In genomic region chr6:5029205-5029927, GRCm38 (mm10) we compare ENCODE assay signal across 31 mouse cellular contexts.
A peak's percentile ranks its signal among the peaks of the same experiment; 100 is the strongest.
DNase-seq lines count a peak whose midpoint lies in the region; ATAC-seq and TF ChIP-seq lines count a peak whose summit lies in the region.
"Had no signal": no experiment of that assay in that cellular context is flagged by ENCODE, and none has a peak within 500 bp of the region (broad histone marks: within the 10 kb centered on the region; RNA-seq: fewer than 3 reads in every experiment).

No protein-coding gene starts in this region.

- H3K27me3 ChIP-seq in kidney, embryonic 16.5 days (ENCODE audit: insufficient read depth, low read length), result 0 out of 2 replicates have a peak, but pooled peaks cover 2% of the 10 kb centered on the region
- no peaks in the 10 kb centered on the region for H3K27me3 ChIP-seq in kidney, adult 2 months (replicated peaks; ENCODE audit: control insufficient read depth, insufficient read depth, low read length)
- no peaks in the 10 kb centered on the region for H3K27me3 ChIP-seq in limb, embryonic 12.5 days
- H3K27me3 ChIP-seq: forebrain, embryonic 13.5 days; hindbrain, embryonic 12.5 days; intestine, embryonic 15.5 days; limb, embryonic 15.5 days; liver, embryonic 13.5 days had no signal

- no peaks in the 10 kb centered on the region for H3K9me3 ChIP-seq in kidney, embryonic 16.5 days (ENCODE audit: low read length)
- H3K9me3 ChIP-seq in limb, embryonic 12.5 days, result 0 out of 2 replicates have a peak, but pooled peaks cover 4% of the 10 kb centered on the region
- H3K9me3 ChIP-seq: forebrain, embryonic 13.5 days; hindbrain, embryonic 12.5 days; intestine, embryonic 15.5 days; limb, embryonic 15.5 days; liver, embryonic 13.5 days; megakaryocyte, embryonic 14.5 days had no signal

- no peak overlapping the region for H3K27ac ChIP-seq in kidney, embryonic 16.5 days (ENCODE audit: low read length)
- no peak overlapping the region for H3K27ac ChIP-seq in kidney, adult 2 months (ENCODE audit: insufficient read depth, low read depth, low read length)
- H3K27ac ChIP-seq in limb, embryonic 12.5 days, result 0 out of 2 replicates have a peak overlapping the region, but pooled peaks have one; percentile 14
- H3K27ac ChIP-seq: forebrain, embryonic 13.5 days; hindbrain, embryonic 12.5 days; hindbrain, postnatal 0 days; intestine, embryonic 15.5 days; limb, embryonic 15.5 days; liver, embryonic 13.5 days; stomach, postnatal 0 days had no signal

- H3K4me1 ChIP-seq in kidney, embryonic 16.5 days (ENCODE audit: insufficient read depth, low read length), result peaks cover 24% of the 10 kb centered on the region
- no peaks in the 10 kb centered on the region for H3K4me1 ChIP-seq in kidney, adult 2 months (ENCODE audit: control insufficient read depth, insufficient read depth, low read length)
- H3K4me1 ChIP-seq in limb, embryonic 12.5 days (replicated peaks), result peaks cover 4% of the 10 kb centered on the region; the same call in 1 of the 2 replicates
- H3K4me1 ChIP-seq: intestine, embryonic 15.5 days; limb, embryonic 15.5 days; liver, embryonic 13.5 days had no signal

- H3K4me3 ChIP-seq in kidney, embryonic 16.5 days (ENCODE audit: low read length), result no peak overlapping the region
- no peak overlapping the region for H3K4me3 ChIP-seq in kidney, adult 2 months (ENCODE audit: insufficient read depth, low read depth, low read length)
- no peak overlapping the region for H3K4me3 ChIP-seq in limb, embryonic 12.5 days (replicated peaks)
- H3K4me3 ChIP-seq: erythroblast, embryonic 14.5 days; forebrain, embryonic 13.5 days; hindbrain, embryonic 12.5 days; intestine, embryonic 15.5 days; limb, embryonic 15.5 days; liver, embryonic 13.5 days had no signal

- whole genome bisulfite sequencing in kidney, embryonic 16.5 days, result 22% methylated on average over 13 of the region's 13 CpGs
- WGBS in kidney, adult 2 months, result 70% methylated on average over 13 of the region's 13 CpGs
- 59% methylated on average over 13 of the region's 13 CpGs for WGBS in limb, embryonic 12.5 days

- no peak for TF ChIP-seq CTCF in kidney, adult 2 months (conservative IDR thresholded peaks at IDR 0.05; ENCODE audit: insufficient read depth, insufficient read length, low read depth, low read length)

- DNase-seq in embryo, embryonic 10.5 days (ENCODE audit: low spot score), result peak; percentile 74
- DNase-seq in embryo, embryonic 11 days, result no peak
- DNase-seq in kidney, adult 2 months, result no peak
- DNase-seq in R1 (ENCODE audit: low read depth, low spot score), result peak; percentile 38
- DNase-seq in cerebellum, adult 11-12 months, result no peak
- DNase-seq: adrenal gland, postnatal 25 days; cerebellum, adult 18-20 months; cerebellum, postnatal 10 days; gastrocnemius, postnatal 10 days; heart, postnatal 36 days; kidney, adult 9 months; layer of hippocampus, adult 9-11 months; liver, embryonic 13.5 days; lung, adult 18-20 months; lung, postnatal 4 days; midbrain, embryonic 14.5 days; right cerebral cortex, postnatal 4 days; thymus, adult 18-20 months; thymus, postnatal 25 days had no signal

- H3K4me2 ChIP-seq in kidney, embryonic 16.5 days (replicated peaks; ENCODE audit: low read depth, low read length), result no peak overlapping the region
- no peak overlapping the region for H3K4me2 ChIP-seq in limb, embryonic 12.5 days
- H3K4me2 ChIP-seq: forebrain, embryonic 13.5 days; heart, embryonic 11.5 days; hindbrain, embryonic 12.5 days; intestine, embryonic 15.5 days; limb, embryonic 15.5 days; liver, embryonic 13.5 days had no signal

- no peaks in the 10 kb centered on the region for H3K36me3 ChIP-seq in kidney, embryonic 16.5 days (ENCODE audit: insufficient read depth, low read length)
- no peaks in the 10 kb centered on the region for H3K36me3 ChIP-seq in kidney, adult 2 months (ENCODE audit: control insufficient read depth, insufficient read depth, low read length)
- no peaks in the 10 kb centered on the region for H3K36me3 ChIP-seq in limb, embryonic 12.5 days
- H3K36me3 ChIP-seq: hindbrain, embryonic 12.5 days; intestine, embryonic 15.5 days; limb, embryonic 15.5 days; liver, embryonic 13.5 days had no signal

- TF ChIP-seq POLR2A in kidney, adult 2 months (IDR thresholded peaks at IDR 0.05; ENCODE audit: low read depth, low read length), result no peak

- no peak overlapping the region for H3K9ac ChIP-seq in kidney, embryonic 16.5 days (replicated peaks; ENCODE audit: low read length)
- H3K9ac ChIP-seq in limb, embryonic 12.5 days (replicated peaks), result no peak overlapping the region
- H3K9ac ChIP-seq: forebrain, embryonic 13.5 days; hindbrain, embryonic 12.5 days; intestine, embryonic 15.5 days; limb, embryonic 15.5 days; liver, embryonic 13.5 days had no signal

- peak; percentile 40; the same call in 1 of the 2 replicates for ATAC-seq in kidney, embryonic 16.5 days (ENCODE audit: low FRiP score, low TSS enrichment)
- ATAC-seq in limb, embryonic 12.5 days (ENCODE audit: insufficient number of reproducible peaks, insufficient read depth, low FRiP score, low TSS enrichment, low read depth), result no peak
- ATAC-seq: forebrain, embryonic 13.5 days; hindbrain, postnatal 0 days; intestine, embryonic 15.5 days; lung, postnatal 0 days had no signal

Comparison
In these comparisons a context has a peak if more than half of its experiments do, and no peak if none do; other contexts are left out.
1. DNase-seq: peak in embryo, embryonic 10.5 days (single experiment) and R1 (single experiment); none in embryo, embryonic 11 days (single experiment), kidney, adult 2 months (single experiment) and cerebellum, adult 11-12 months (single experiment).